Mouse (Mus musculus): ENCODE measurements around the gene Olfr1466. TPM values are rescaled to one million over a fixed set of nuclear protein-coding genes. Genes with fewer than 3 reads are reported as not detected.

Olfr1466 gene
- total RNA-seq (2023): not detected

GRCm38 (mm10) chr19:13338562-13338961, at the start of gene Olfr1466:
Olfr1466 (plus strand) TSS chr19:13338862.

GRCm38 (mm10) chr19:13315441-13315840, 23.2 kb upstream of the Olfr1466 start, which contains the start of gene Olfr1465:
Olfr1465 (minus strand) TSS chr19:13315541.

GRCm38 (mm10) chr19:13361936-13362335, 23.3 kb downstream of the Olfr1466 start, which contains the start of gene Olfr1467:
Olfr1467 (plus strand) TSS chr19:13362236.

Other genes with a start within 250 kb of the Olfr1466 start
- not detected for gene Olfr1457, start 241.0 kb upstream of the Olfr1466 start, total RNA-seq (2023)
- not detected for gene Olfr1458, start 232.1 kb upstream of the Olfr1466 start, total RNA-seq (2023)
- gene Olfr1459, start 189.3 kb upstream of the Olfr1466 start, total RNA-seq (2023): 0.12 TPM
- gene Olfr1461, start 175.9 kb upstream of the Olfr1466 start, total RNA-seq (2023): not detected
- gene Olfr1462, start 153.1 kb upstream of the Olfr1466 start, total RNA-seq (2023): not detected
- not detected for gene Olfr1463, start 107.5 kb upstream of the Olfr1466 start, total RNA-seq (2023)
- not detected for gene Olfr1465, start 23.3 kb upstream of the Olfr1466 start, total RNA-seq (2023)
- gene Olfr1467, start 23.4 kb downstream of the Olfr1466 start, total RNA-seq (2023): not detected
- gene Olfr1469, start 69.0 kb downstream of the Olfr1466 start, total RNA-seq (2023): not detected
- gene Olfr1471, start 104.5 kb downstream of the Olfr1466 start, total RNA-seq (2023): not detected
- gene Olfr1472, start 117.2 kb downstream of the Olfr1466 start, total RNA-seq (2023): not detected
- gene Olfr1474, start 130.7 kb downstream of the Olfr1466 start, total RNA-seq (2023): not detected
- not detected for gene Olfr1475, start 141.3 kb downstream of the Olfr1466 start, total RNA-seq (2023)
- gene Olfr1477, start 161.7 kb downstream of the Olfr1466 start, total RNA-seq (2023): not detected
- gene Olfr1480, start 189.1 kb downstream of the Olfr1466 start, total RNA-seq (2023): not detected
- gene Olfr1484, start 244.6 kb downstream of the Olfr1466 start, total RNA-seq (2023): not detected